In genomic region chr8:116143687-116144573, GRCm38 (mm10) we compare ENCODE assay signal across 9 mouse cellular contexts.
A peak's percentile ranks its signal among the peaks of the same experiment; 100 is the strongest.
DNase-seq lines count a peak whose midpoint lies in the region; TF ChIP-seq lines count a peak whose summit lies in the region.
"Had no signal": no experiment of that assay in that cellular context is flagged by ENCODE, and none has a peak within 500 bp of the region (broad histone marks: within the 10 kb centered on the region; RNA-seq: fewer than 3 reads in every experiment).

No protein-coding gene starts in this region.

- peak; percentile 61 for TF ChIP-seq CTCF in heart, adult 2 months (IDR thresholded peaks at IDR 0.05)
- TF ChIP-seq CTCF in cortical plate, adult 2 months (IDR thresholded peaks at IDR 0.05; ENCODE audit: extremely low read depth, insufficient read depth, low read length): peak; percentile 58

- no peaks in the 10 kb centered on the region for H3K4me1 ChIP-seq in heart, adult 2 months (ENCODE audit: control insufficient read depth, insufficient read depth, low read length)
- H3K4me1 ChIP-seq in cortical plate, adult 2 months (ENCODE audit: control insufficient read depth, insufficient read depth, low read length): no peaks in the 10 kb centered on the region
- H3K4me1 ChIP-seq: liver, embryonic 13.5 days had no signal

- intact Hi-C loops in heart, adult 2 months (cut with DNase I): no loop called here
- intact Hi-C loops in heart, postnatal 25 days (cut with DNase I): no loop called here
- intact Hi-C loops in gastrocnemius, postnatal 14 days (cut with DNase I; ENCODE audit: low total_unique reads): no loop called here
- intact Hi-C loops in left cerebral cortex, postnatal 4 days (cut with DNase I): no loop called here

- DNase-seq in heart, adult 2 months: peak; percentile 29 to 45
- no peak for DNase-seq in heart, postnatal 25 days (ENCODE audit: low spot score)
- peak; percentile 32 for DNase-seq in gastrocnemius, postnatal 14 days
- peak; percentile 77 for DNase-seq in kidney, adult 9 months
- peak; percentile 73 for DNase-seq in left cerebral cortex, postnatal 4 days
- DNase-seq in ovary, adult 18-20 months (ENCODE audit: low spot score): peak; percentile 37
- peak; percentile 49 to 53 for DNase-seq in urinary bladder, adult 18-20 months (ENCODE audit: low spot score in 2 of 2)
- DNase-seq: liver, embryonic 13.5 days had no signal

- TF ChIP-seq POLR2A in heart, adult 2 months (IDR thresholded peaks at IDR 0.05; ENCODE audit: insufficient read depth, low read depth, low read length): no peak
- no peak for TF ChIP-seq POLR2A in cortical plate, adult 2 months (IDR thresholded peaks at IDR 0.05; ENCODE audit: extremely low read depth, insufficient read depth, low read length)

- no peak for TF ChIP-seq EP300 in heart, adult 2 months (IDR thresholded peaks at IDR 0.05; ENCODE audit: insufficient read depth, low read depth, low read length)

- WGBS in heart, adult 2 months: 50% methylated on average over 13 of the region's 13 CpGs

- no peaks in the 10 kb centered on the region for H3K79me2 ChIP-seq in heart, adult 2 months (replicated peaks; ENCODE audit: control insufficient read depth, insufficient read depth, low read length)

- no peaks in the 10 kb centered on the region for H3K36me3 ChIP-seq in heart, adult 2 months (ENCODE audit: control insufficient read depth, insufficient read depth, low read length)
- H3K36me3 ChIP-seq: liver, embryonic 13.5 days had no signal

- no peak overlapping the region for H3K9ac ChIP-seq in heart, adult 2 months (ENCODE audit: low read depth, low read length)
- H3K9ac ChIP-seq: liver, embryonic 13.5 days had no signal

- no peak overlapping the region for H3K27ac ChIP-seq in heart, adult 2 months
- no peak overlapping the region for H3K27ac ChIP-seq in cortical plate, adult 2 months (ENCODE audit: insufficient read depth, low read length)
- H3K27ac ChIP-seq: liver, embryonic 13.5 days had no signal

- H3K4me3 ChIP-seq in heart, adult 2 months: no peak overlapping the region
- no peak overlapping the region for H3K4me3 ChIP-seq in cortical plate, adult 2 months (ENCODE audit: insufficient read depth, low read length)
- H3K4me3 ChIP-seq: liver, embryonic 13.5 days had no signal

- H3K27me3 ChIP-seq in heart, adult 2 months (ENCODE audit: control insufficient read depth, insufficient read depth, low read length): no peaks in the 10 kb centered on the region
- H3K27me3 ChIP-seq: liver, embryonic 13.5 days had no signal
